Mouse (Mus musculus) spleen, adult 18-20 months (tissue): ENCODE measurements around the gene Dmwd.

ENCODE experiments used
- DNase-seq, 2 experiments: peaks; one replicate each; pipeline ENCODE4 v3.0.0; 2022; ENCODE audit warnings: mixed read lengths in 2 of 2

The Dmwd gene

GRCm38 (mm10) chr7:19095751-19096110, 19.7 kb downstream of the Dmwd start:
- no peak for DNase-seq

GRCm38 (mm10) chr7:19096421-19096976, 20.5 kb downstream of the Dmwd start:
- DNase-seq: no peak

DNA sequence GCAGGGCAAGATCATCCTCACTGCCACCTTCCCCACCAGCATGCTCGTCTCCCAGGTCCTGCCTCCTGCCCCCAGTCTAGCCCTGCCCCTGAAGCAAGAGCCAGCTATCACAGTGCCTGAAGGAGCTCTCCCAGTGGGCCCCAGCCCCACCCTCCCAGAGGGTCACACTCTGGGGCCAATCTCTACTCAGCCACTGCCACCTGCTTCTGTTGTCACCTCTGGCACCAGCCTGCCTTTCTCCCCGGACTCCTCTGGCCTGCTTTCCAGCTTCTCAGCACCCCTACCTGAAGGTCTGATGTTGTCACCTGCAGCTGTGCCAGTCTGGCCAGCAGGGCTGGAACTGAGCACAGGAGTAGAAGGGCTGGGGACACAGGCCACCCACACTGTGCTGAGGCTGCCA, 21.2 kb downstream of the Dmwd start:
- no peak for DNase-seq

DNA sequence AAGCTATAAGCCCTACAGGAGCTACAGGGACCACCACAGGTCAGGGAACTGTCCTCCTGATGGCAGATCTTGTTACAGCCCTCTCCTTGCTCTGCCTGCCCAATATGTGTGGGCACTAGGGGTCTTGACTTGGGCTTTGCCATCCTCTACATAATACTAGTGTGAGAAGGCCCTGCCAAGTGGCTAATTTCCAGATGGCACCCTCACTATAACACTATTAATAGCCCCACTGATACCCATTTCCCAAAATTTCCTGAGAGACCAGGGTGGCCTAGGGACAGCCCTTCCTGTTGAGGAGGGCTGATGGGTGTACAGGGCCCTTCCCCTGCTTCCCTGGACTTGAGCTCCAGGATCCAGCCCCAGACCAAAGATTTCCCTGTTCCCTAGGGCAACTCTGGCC, 21.8 kb downstream of the Dmwd start:
- DNase-seq: no peak

- no peak for DNase-seq
These were observed 22.8 kb downstream of the Dmwd start for GRCm38 (mm10) chr7:19098811-19099210.

DNA sequence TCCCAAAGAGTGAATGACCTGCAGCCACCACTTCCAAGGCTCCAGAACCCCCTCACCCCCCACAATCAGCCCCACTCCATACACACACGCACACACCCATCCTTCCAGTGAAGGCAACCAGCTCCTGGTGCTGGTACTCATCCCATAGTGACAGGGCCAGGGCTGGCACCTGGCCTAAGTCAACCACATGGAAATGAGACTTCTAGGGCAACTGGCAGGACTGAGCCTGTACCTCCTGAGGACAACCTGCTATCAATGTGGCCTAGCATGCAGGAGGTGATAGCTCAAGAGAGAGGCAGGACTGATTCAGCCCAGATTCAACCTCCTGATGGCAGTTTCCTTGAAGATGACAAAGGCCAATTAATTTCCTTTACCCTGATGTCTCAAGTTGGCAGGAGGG, 24.3 kb downstream of the Dmwd start:
- no peak for DNase-seq

DNA sequence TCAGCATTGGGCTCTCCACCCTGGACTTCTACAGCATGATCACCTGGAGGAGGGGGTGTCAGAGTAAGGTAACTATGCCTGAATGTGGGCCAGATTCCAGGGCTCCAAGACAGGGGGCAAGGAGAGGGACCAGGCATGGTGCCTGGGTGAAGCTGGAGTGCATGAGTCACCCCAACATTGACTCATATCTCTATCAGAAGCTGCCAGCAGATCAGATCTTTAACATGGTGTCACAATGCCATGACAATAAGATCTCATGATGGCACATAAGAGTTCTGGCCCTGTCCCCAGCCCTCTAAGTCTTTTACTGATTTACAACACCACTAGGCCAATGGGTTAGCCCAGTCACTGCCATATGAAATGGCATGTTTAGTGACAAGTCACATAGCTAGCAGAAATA, 27.7 kb downstream of the Dmwd start:
- no peak for DNase-seq

DNA sequence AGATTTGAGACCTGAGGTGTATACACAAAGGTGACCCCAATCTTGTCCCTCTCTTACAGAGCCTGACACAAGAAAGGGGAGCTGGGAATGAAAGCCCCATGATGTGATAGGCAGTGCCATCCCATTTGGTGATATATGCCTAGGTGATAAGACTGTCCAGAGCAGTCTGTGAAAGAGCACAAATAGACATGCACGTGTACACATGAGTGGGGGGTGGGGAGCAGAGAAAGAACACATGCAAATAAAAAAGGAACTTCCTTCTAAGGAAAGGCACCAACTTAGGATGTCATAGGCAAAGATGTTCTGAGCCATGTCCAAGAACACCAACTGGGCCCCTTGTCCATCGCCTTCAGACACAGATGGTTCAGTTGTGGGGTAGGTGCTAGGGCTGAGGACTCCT, 28.5 kb downstream of the Dmwd start:
- DNase-seq: no peak

DNA sequence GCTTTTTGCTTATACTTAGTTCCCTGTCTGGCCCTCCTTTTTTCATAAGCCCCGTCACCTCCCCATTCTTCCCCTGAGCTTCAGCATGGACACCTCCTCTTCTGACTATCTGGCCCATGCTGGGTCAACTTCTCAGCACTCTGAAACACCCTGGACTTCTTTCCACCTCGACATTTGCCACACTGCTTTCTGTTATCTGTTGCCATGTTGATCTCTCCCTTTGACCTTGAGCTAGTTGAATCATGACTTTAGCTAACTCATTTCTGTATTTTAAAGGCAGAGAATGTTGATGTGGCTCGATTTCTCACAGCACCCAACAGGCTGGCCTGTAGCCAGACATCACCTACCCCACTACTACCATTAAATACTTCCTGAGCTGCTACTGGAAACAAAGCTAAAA, 31.4 kb downstream of the Dmwd start:
- no peak for DNase-seq

DNA sequence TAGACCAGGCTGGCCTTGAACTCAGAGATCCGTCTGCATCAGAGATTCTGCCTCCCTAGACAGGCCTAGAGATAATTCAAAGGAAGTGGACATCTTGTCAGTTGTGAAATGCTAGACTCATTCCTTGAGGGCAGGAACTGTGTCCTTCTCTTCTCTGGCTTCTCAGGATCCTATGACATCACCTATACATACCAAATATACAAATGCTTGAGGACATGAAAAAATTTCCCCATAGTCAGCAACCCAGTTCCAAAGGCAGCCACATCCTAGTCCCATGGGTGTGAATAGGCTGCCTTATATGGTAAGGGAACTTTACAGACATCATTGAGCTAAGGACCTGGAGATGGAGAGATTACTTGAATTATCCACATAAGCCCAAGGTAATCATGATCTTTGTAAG, 33.5 kb downstream of the Dmwd start:
- DNase-seq: no peak

GRCm38 (mm10) chr7:19118028-19118771, 42.2 kb downstream of the Dmwd start, which contains the start of gene Gm4969:
Gene Gm4969 (minus strand): TSS chr7:19118368.
- peak in 1 of 2 experiments; percentile 31 for DNase-seq

- DNase-seq: no peak
These were observed 43.1 kb downstream of the Dmwd start for GRCm38 (mm10) chr7:19119083-19119482.

- DNase-seq: peak; percentile 81 to 86
These were observed 43.8 kb downstream of the Dmwd start, which contains the start of gene Fbxo46 for GRCm38 (mm10) chr7:19119631-19120429. Gene Fbxo46 (plus strand): TSS chr7:19119859.

GRCm38 (mm10) chr7:19121686-19122085, 45.7 kb downstream of the Dmwd start:
- no peak for DNase-seq

DNA sequence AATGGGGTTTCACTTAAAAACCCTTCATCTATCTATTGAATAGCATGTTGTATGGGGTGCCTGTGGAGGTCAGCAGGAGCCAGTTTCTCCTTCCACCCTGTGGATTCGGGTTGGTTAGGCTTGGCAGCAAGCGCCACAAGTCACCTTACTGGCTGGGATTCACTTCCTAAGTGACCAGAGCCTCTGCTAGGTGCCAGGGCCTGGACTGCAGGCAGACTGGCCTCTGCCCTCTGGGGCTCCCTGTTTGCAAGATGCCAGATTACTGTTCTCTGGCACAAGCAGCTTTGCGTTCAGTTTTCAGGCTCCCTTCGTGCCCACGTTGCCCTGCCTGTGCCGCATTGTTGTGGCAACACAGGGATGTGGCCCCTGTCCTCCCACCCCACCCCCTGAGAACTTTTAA, 48.7 kb downstream of the Dmwd start:
- no peak for DNase-seq

DNA sequence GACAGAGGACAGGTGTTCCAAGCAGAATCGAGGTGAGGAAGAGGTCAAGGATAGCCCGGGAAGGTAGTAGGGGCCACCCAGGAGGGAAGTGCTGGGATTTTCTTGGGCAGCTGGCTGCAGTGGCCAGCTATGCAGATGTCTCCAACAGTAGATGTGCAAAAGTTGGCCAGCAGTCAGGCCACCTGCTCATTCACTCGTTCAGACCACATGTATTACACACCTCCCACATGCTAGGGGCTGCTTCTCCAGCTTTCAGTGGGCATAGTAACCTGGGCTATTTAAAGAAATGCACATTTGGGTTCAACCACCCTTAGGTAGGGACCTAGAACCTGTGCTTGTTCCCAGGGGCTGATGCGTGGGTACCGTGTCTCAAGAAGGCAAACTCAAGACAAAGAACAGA, 51.7 kb downstream of the Dmwd start:
- no peak for DNase-seq

DNA sequence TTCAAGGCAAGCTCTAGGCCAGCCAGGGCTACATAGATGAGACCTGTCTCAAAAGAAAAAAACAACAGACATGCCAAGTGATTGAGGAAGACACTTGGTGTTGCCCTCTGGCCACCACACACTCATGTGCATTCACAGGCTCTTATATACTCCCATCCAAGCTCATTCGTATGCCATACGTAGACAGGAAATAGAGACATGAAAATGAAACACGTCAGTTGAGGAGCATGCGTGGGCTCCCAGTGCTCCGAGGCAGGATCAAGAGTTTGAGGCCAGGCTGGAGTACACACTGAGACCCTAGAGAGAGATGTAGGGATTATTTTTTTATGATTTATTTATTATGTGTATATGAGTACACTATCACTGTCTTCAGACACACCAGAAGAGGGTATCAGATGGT, 53.4 kb downstream of the Dmwd start:
- no peak for DNase-seq

DNA sequence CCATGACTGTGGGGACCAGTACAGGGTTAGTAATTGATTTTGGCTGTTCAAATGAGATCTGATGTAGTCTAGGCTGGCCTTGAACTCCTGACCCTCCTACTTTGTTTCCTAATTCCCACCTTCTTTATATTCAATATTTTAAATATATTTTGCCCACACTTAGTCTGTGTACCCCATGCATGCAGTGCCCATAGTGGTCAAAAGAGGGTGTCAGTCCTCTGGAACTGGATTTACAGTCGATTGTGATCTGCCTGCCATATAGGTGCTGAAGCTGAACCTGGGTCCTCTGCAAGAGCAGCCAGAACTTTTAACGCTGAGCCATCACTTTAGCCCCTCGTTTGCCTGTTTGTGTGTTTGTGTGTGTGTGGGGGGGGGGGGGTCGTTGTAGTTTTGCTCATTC, 54.6 kb downstream of the Dmwd start:
- DNase-seq: no peak

GRCm38 (mm10) chr7:19131324-19131848, 55.4 kb downstream of the Dmwd start:
- DNase-seq: peak; percentile 85 to 90
